Mouse (Mus musculus): ENCODE results near the gene Rtbdn. TPM values are rescaled to one million over a fixed set of nuclear protein-coding genes. Genes with fewer than 3 reads are reported as not detected.

Gene Rtbdn
- polyA plus RNA-seq, 1 experiment from 2014 or later = 0.16 TPM

DNA sequence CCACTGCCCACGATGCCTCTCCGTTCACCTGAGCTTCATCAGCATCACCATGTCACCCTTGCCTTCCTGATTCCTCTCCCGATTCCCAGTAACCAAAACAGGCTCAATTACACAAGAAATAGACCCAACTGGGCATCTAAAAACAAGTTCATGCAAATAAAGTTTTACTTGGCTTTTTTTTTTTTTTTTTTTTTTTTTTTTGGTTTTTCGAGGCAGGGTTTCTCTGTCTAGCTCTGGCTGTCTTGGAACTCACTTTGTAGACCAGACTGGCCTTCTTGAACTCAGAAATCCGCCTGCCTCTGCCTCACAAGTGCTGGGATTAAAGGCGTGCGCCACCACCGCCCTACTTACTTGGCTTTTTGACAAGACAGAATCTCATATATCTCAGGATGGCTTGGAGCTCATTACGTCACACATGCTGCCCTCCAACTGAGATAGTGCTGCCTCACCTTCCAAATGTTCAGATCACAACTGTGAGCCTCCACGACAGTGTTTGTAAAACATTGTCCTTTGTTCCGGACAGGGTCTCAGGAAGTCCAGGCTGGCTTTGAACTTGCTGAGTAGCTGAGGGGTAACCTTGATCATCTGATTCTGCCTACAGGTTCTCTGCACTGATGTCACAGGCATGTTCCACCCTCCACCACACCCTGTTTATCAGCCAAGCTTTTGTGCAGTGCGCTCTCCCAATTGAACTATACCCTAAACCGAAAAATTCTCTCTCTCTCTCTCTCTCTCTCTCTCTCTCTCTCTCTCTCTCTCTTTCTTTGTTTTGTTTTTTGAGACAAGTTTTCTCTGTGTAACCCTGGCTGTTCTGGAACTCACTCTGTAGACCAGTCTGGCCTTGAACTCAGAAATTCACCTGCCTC is 8.9 kb upstream of the Rtbdn start:
- no peaks in the 10 kb centered on the region for H3K36me3 ChIP-seq (ENCODE audit: control insufficient read depth, insufficient read depth, low read length)
- no peak overlapping the region for H3K9ac ChIP-seq (ENCODE audit: low read length)
- H3K4me3 ChIP-seq (ENCODE audit: low read depth, low read length) = no peak overlapping the region
- H3K27ac ChIP-seq (replicated peaks; ENCODE audit: low read depth, low read length) = no peak overlapping the region
- 64% methylated on average over 13 of the region's 13 CpGs for WGBS
- H3K4me1 ChIP-seq (ENCODE audit: control insufficient read depth, insufficient read depth, low read length) = peaks cover 16% of the 10 kb centered on the region
- peaks cover 39% of the 10 kb centered on the region for H3K27me3 ChIP-seq (ENCODE audit: control insufficient read depth, insufficient read depth, low read length)
- no peaks in the 10 kb centered on the region; the same call in 1 of the 2 replicates for H3K9me3 ChIP-seq (ENCODE audit: control insufficient read depth, low read length)
- ATAC-seq (ENCODE audit: insufficient number of reproducible peaks, low FRiP score, low TSS enrichment, low read depth) (no peak), DNase-seq (ENCODE audit: low spot score) (no peak)
- H3K4me2 ChIP-seq (ENCODE audit: low read depth, severe bottlenecking) = no peak overlapping the region; the same call in 1 of the 2 replicates

DNA sequence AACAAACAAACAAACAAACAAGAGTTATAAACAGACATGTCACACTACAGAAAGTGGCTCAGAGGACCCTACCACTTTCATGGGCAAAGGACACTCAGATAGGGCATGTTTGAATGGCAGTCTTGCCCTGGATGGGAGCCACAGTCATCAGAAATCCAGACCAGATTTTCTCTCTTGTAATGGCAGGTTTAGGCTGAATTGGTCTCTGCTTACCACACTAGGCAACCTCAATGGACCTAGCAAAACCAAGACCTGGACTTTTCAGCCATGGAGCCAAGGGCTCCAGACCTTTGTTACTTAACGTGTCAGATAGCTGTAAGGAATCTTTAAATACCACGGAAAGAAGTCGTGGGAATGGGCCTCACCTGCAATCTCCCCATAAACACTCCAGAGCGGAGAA is 3.1 kb upstream of the Rtbdn start:
- no peaks in the 10 kb centered on the region for H3K9me3 ChIP-seq (ENCODE audit: control insufficient read depth, low read length)
- H3K27me3 ChIP-seq (ENCODE audit: control insufficient read depth, insufficient read depth, low read length) = peaks cover 40% of the 10 kb centered on the region
- H3K36me3 ChIP-seq (ENCODE audit: control insufficient read depth, insufficient read depth, low read length) = no peaks in the 10 kb centered on the region
- H3K4me1 ChIP-seq (ENCODE audit: control insufficient read depth, insufficient read depth, low read length) = peaks cover 9% of the 10 kb centered on the region
- no peak for ATAC-seq (ENCODE audit: insufficient number of reproducible peaks, low FRiP score, low TSS enrichment, low read depth)
- no peak overlapping the region for H3K4me3 ChIP-seq (ENCODE audit: low read depth, low read length)
- no peak overlapping the region for H3K9ac ChIP-seq (ENCODE audit: low read length)
- H3K4me2 ChIP-seq (ENCODE audit: low read depth, severe bottlenecking) = no peak overlapping the region
- H3K27ac ChIP-seq (replicated peaks; ENCODE audit: low read depth, low read length) = no peak overlapping the region
- no peak for DNase-seq (ENCODE audit: low spot score)
- 18% methylated on average over 4 of the region's 4 CpGs for WGBS

GRCm38 (mm10) chr8:84944478-84945160 is 2.2 kb upstream of the Rtbdn start:
- Histone ChIP-seq H3K9ac (ENCODE audit: low read length) (no peak overlapping the region), H3K36me3 (ENCODE audit: control insufficient read depth, insufficient read depth, low read length) (no peaks in the 10 kb centered on the region), H3K4me3 (ENCODE audit: low read depth, low read length) (no peak overlapping the region), H3K4me2 (ENCODE audit: low read depth, severe bottlenecking) (no peak overlapping the region), H3K9me3 (ENCODE audit: control insufficient read depth, low read length) (no peaks in the 10 kb centered on the region), H3K27me3 (ENCODE audit: control insufficient read depth, insufficient read depth, low read length) (peaks cover 40% of the 10 kb centered on the region), H3K27ac (replicated peaks; ENCODE audit: low read depth, low read length) (no peak overlapping the region), H3K4me1 (ENCODE audit: control insufficient read depth, insufficient read depth, low read length) (peaks cover 9% of the 10 kb centered on the region)
- DNase-seq (ENCODE audit: low spot score) (peak; percentile 62), ATAC-seq (ENCODE audit: insufficient number of reproducible peaks, low FRiP score, low TSS enrichment, low read depth) (0 out of 2 replicates have a peak, but pooled peaks have one; percentile 48)
- 3% methylated on average over 26 of the region's 26 CpGs for WGBS

DNA sequence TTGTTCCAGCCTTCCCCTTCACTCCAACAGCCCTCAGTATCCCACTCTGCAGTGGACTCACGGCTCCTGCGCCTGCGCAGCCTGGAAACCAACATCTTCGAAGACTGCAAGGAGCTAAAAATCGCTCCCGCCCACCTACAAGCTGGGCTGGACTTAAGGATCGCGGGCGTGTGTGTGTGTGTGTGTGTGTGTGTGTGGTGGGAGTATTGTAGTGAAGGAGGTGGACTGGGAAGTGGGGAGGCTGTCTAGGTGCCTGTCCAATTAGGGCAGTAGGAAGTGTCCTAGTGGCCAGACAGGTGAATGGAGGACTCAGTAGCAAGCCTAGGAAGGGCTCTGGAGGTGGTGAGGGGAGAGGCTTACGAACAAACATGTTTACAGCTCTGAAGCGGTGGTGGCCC is 1.6 kb upstream of the Rtbdn start:
- Histone ChIP-seq H3K9ac (ENCODE audit: low read length) (no peak overlapping the region), H3K4me3 (ENCODE audit: low read depth, low read length) (no peak overlapping the region), H3K4me2 (ENCODE audit: low read depth, severe bottlenecking) (peak overlapping the region; percentile 72; the same call in 1 of the 2 replicates), H3K4me1 (ENCODE audit: control insufficient read depth, insufficient read depth, low read length) (peaks cover 9% of the 10 kb centered on the region), H3K27ac (replicated peaks; ENCODE audit: low read depth, low read length) (no peak overlapping the region), H3K36me3 (ENCODE audit: control insufficient read depth, insufficient read depth, low read length) (no peaks in the 10 kb centered on the region), H3K9me3 (ENCODE audit: control insufficient read depth, low read length) (no peaks in the 10 kb centered on the region), H3K27me3 (ENCODE audit: control insufficient read depth, insufficient read depth, low read length) (peaks cover 43% of the 10 kb centered on the region)
- WGBS = 4% methylated on average over 11 of the region's 11 CpGs
- DNase-seq (ENCODE audit: low spot score) = no peak
- ATAC-seq (ENCODE audit: insufficient number of reproducible peaks, low FRiP score, low TSS enrichment, low read depth) = 0 out of 2 replicates have a peak, but pooled peaks have one; percentile 20

DNA sequence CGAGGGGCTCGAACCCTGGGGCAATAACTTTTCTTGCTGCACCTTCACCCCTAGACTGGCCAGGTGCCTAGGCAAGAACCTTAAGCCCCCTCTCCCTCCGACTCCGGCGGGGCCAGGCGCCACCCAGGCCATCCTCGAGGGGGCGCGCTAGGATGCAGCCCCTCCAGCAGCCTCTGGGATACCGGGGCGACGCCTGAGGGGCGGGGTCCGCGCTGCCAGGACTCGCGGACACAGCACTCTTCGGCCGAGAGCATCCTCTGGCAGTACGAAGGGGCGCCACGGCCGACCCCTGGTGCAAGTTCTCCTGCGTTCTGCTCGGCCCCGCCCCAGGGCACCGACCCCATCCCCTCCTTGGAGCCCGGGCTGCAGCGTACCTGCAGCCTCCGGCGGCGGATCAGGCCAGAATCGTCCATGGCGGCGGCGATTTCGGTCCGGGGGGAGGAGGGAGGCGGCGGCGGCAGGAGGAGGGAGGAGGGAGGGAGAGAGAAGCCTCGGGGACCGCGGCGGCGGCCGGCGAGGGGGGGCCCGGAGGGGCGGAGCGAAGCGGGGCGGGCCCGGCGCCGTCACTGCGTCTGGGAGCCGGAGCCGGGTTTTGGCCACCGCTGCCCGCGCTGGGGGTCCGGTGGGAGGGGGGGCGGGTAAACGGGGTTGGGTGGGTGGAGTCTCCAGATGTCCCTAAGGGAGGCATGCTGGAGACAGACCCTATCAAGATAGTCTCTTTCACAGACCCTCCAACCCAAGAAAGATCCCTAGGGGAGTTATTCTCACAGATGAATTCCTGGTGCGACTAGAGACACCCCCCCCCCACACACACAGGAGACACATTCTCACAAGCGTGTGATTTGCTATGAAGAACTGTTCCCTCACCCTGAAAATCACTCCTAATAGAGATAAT is 911 bp upstream of the Rtbdn start:
- Histone ChIP-seq H3K36me3 (ENCODE audit: control insufficient read depth, insufficient read depth, low read length) (no peaks in the 10 kb centered on the region), H3K27me3 (ENCODE audit: control insufficient read depth, insufficient read depth, low read length) (peaks cover 49% of the 10 kb centered on the region), H3K4me3 (ENCODE audit: low read depth, low read length) (peak overlapping the region; percentile 37), H3K27ac (replicated peaks; ENCODE audit: low read depth, low read length) (no peak overlapping the region), H3K9me3 (ENCODE audit: control insufficient read depth, low read length) (no peaks in the 10 kb centered on the region), H3K4me1 (ENCODE audit: control insufficient read depth, insufficient read depth, low read length) (peaks cover 9% of the 10 kb centered on the region), H3K9ac (ENCODE audit: low read length) (no peak overlapping the region), H3K4me2 (ENCODE audit: low read depth, severe bottlenecking) (peak overlapping the region; percentile 72)
- under 1% methylated on average over 48 of the region's 67 CpGs for WGBS
- DNase-seq (ENCODE audit: low spot score) = peak; percentile 61
- ATAC-seq (ENCODE audit: insufficient number of reproducible peaks, low FRiP score, low TSS enrichment, low read depth) = peak; percentile 51; the same call in 1 of the 2 replicates

- no peaks in the 10 kb centered on the region for H3K36me3 ChIP-seq (ENCODE audit: control insufficient read depth, insufficient read depth, low read length)
- no peaks in the 10 kb centered on the region for H3K9me3 ChIP-seq (ENCODE audit: control insufficient read depth, low read length)
- 15% methylated on average over 9 of the region's 9 CpGs for WGBS
- no peak overlapping the region for H3K4me3 ChIP-seq (ENCODE audit: low read depth, low read length)
- H3K4me1 ChIP-seq (ENCODE audit: control insufficient read depth, insufficient read depth, low read length) = peaks cover 9% of the 10 kb centered on the region
- H3K9ac ChIP-seq (ENCODE audit: low read length) = no peak overlapping the region
- H3K27me3 ChIP-seq (ENCODE audit: control insufficient read depth, insufficient read depth, low read length) = peaks cover 49% of the 10 kb centered on the region
- DNase-seq (ENCODE audit: low spot score) = peak; percentile 81
- no peak overlapping the region for H3K27ac ChIP-seq (replicated peaks; ENCODE audit: low read depth, low read length)
- ATAC-seq (ENCODE audit: insufficient number of reproducible peaks, low FRiP score, low TSS enrichment, low read depth) = no peak
- H3K4me2 ChIP-seq (ENCODE audit: low read depth, severe bottlenecking) = no peak overlapping the region
Measured at GRCm38 (mm10) chr8:84947241-84947545, 402 bp downstream of the Rtbdn start.

GRCm38 (mm10) chr8:84949753-84950152 is 3.0 kb downstream of the Rtbdn start:
- no peaks in the 10 kb centered on the region for H3K9me3 ChIP-seq (ENCODE audit: control insufficient read depth, low read length)
- peaks cover 36% of the 10 kb centered on the region for H3K27me3 ChIP-seq (ENCODE audit: control insufficient read depth, insufficient read depth, low read length)
- H3K4me2 ChIP-seq (ENCODE audit: low read depth, severe bottlenecking) = no peak overlapping the region
- ATAC-seq (ENCODE audit: insufficient number of reproducible peaks, low FRiP score, low TSS enrichment, low read depth) (no peak), DNase-seq (ENCODE audit: low spot score) (no peak)
- H3K36me3 ChIP-seq (ENCODE audit: control insufficient read depth, insufficient read depth, low read length) = no peaks in the 10 kb centered on the region
- H3K9ac ChIP-seq (ENCODE audit: low read length) = no peak overlapping the region
- no peak overlapping the region for H3K27ac ChIP-seq (replicated peaks; ENCODE audit: low read depth, low read length)
- no peak overlapping the region for H3K4me3 ChIP-seq (ENCODE audit: low read depth, low read length)
- WGBS = 24% methylated on average over 12 of the region's 12 CpGs
- H3K4me1 ChIP-seq (ENCODE audit: control insufficient read depth, insufficient read depth, low read length) = peaks cover 9% of the 10 kb centered on the region
